Mouse (Mus musculus) heart, postnatal 25 days (tissue): ENCODE data around the gene Slc51a. TPM values are rescaled to one million over a fixed set of nuclear protein-coding genes. Genes with fewer than 3 reads are reported as not detected.
A peak's percentile ranks its signal among the peaks of the same experiment; 100 is the strongest.
"Not testable (repeated sequence)": the region's sequence is repeated elsewhere in the genome, so short reads cannot be mapped to it uniquely, and the experiment has no call there.

Source experiments
- DNase-seq: peaks from one replicate; pipeline ENCODE4 v3.0.0; 2022; ENCODE audit warnings: low spot score
- intact Hi-C: fragments of 180-260 bp; cut with DNase I; formaldehyde crosslinking; loops from one replicate; pipeline ENCODE4 v1.15.1; 2025
- total RNA-seq, 2 experiments: library from RNA; stranded (reverse); gene quantifications; 2 replicates each; pipeline ENCODE4 v1.2.3; 2021

Gene Slc51a
- total RNA-seq, 2 experiments from 2014 or later: 0.75 to 0.95 TPM

GRCm38 (mm10) chr16:32479415-32479814, 8.3 kb downstream of the Slc51a start:
- intact Hi-C loops: no loop called here
- no peak for DNase-seq

DNA sequence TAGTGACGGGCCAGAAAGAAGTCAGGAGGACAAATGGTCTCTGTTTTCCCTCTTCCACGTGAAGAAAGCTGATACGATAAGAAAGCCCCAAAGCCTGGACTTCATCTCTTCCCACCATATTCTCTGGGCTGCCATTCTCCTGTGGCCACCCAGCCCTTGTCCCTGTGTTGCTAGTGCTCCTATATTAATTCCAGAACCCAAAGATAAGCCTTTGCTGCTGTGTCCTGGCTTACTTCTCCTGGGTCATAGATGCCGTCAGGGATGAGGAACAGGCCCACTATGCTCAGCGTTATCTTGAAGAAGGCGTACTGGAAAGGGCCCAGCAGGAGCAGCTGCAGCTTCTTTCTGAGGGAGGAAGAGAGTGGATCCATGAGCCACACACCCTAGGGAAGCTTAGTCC, 10.4 kb downstream of the Slc51a start:
- DNase-seq: no peak

DNA sequence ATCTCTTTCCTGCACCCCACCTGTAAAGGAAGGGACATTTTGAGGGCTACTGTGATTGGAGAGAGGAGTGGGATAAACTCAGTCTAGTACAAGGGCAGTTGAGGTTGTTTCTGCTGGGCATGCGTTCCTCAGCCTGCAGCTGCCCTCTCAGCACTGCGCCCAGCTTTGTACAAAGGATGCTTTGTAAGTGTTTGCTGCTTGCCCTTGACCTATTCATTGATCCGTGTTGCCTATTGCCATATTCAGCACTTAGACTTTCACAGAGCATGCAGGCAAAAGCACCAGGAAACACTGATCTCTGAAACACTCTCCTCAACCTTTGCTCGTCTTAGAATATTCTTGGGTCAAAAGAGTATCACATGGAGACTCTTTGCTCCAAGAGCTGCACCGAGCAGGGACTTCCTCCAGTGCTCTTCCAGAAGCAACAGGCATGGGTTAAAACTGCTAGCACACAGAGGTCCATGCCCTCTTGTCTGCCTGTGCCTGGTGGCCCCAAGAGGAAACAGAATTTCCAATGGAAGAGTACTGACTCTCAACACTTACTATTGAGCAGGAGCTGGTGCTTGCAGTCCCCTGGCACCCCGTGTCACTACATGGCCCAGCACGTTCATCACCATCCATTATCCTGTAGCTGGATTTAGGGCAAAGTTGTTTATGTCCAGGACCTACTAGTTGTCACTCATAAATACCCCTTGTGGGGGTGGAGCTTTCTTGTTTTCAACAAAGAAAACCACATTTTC, 15.2 kb downstream of the Slc51a start:
- intact Hi-C loops: no loop called here

More for the DNA sequence above, 10.4 kb downstream of the Slc51a start:
- intact Hi-C loops: no loop called here

GRCm38 (mm10) chr16:32469404-32470105, 18.1 kb downstream of the Slc51a start:
- intact Hi-C loops: no loop called here
- no peak for DNase-seq

More for the DNA sequence above, 15.2 kb downstream of the Slc51a start:
- DNase-seq: no peak

DNA sequence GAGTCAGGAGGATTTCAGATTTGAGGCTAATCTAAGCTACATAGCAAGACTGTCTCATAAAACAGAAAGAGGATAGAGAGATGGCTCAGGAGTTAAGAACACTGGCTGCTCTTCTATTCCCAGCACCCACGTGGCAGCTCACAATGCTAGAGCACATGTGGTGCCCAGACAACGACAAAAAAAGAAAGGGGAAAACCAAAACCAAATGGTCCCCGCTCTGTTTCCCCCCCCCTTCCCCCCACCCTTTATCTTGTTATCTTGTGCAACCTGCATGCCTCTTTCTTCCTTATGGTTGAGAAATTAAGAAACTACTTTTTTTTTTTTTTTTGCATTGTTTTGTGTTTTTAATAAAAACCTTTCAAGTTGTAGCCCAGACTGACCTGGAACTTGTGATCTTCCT, 19.2 kb downstream of the Slc51a start:
- no peak for DNase-seq
- intact Hi-C loops: no loop called here

DNA sequence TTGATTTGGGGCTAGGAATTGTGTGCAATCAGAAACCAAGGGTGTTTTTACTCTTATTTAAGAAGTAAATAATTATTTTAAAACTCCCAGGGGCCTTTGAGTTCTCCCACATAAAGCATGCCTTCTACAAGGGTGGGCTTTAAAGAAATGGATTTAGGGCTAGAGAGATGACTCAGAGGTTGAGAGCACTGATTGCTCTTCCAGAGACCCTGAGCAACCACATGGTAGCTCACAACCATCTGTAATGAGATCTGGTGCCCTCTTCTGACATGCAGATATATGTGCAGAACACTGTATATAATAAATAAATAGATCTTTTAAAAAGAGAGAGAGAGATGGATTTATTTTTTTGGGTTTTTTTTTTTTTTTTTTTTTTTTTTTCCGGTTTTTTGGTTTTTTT, 22.8 kb downstream of the Slc51a start:
- intact Hi-C loops: no loop called here
- DNase-seq: no peak

DNA sequence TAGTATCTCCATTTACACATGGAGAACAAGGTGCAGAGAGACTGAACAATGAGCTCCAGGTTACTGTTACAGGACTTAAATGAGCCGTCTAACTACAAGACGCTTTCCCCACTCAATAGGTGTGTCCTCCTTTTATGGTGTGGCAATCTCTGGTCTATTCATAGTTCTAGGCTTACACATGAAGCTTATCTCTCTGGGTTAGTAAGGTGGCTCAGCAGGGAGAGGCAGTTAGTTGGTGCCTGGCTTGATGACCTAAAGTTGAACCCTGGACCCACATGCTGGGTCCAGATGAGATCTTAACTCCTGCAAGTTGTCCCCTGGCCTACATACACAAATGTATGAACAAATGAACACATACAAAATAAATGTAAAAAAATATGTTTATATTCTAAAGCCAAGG, 24.3 kb downstream of the Slc51a start:
- intact Hi-C loops: no loop called here
- DNase-seq: no peak

- intact Hi-C loops: no loop called here
- DNase-seq: no peak
These were observed 24.7 kb downstream of the Slc51a start for GRCm38 (mm10) chr16:32462950-32463349.

DNA sequence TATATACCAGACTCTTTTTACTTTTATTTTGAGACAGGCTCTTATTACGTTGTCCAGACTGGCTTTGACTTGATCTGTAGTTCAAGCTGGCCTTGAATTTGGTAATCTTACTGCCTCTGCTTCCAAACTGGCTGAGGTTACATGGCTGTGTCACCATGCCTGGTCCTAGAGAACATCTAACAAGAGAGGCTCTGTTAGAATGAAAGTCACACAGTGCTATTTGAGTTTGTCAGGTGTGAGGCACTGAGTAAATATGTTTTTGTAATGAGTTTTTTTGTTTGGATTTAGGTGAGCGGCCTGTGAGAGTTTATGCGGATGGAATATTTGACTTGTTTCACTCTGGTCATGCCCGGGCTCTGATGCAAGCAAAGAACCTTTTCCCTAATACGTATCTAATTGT, 26.0 kb downstream of the Slc51a start:
- intact Hi-C loops: no loop called here

GRCm38 (mm10) chr16:32460518-32460917, 27.2 kb downstream of the Slc51a start:
- DNase-seq: no peak
- intact Hi-C loops: no loop called here

More for the DNA sequence above, 26.0 kb downstream of the Slc51a start:
- no peak for DNase-seq

DNA sequence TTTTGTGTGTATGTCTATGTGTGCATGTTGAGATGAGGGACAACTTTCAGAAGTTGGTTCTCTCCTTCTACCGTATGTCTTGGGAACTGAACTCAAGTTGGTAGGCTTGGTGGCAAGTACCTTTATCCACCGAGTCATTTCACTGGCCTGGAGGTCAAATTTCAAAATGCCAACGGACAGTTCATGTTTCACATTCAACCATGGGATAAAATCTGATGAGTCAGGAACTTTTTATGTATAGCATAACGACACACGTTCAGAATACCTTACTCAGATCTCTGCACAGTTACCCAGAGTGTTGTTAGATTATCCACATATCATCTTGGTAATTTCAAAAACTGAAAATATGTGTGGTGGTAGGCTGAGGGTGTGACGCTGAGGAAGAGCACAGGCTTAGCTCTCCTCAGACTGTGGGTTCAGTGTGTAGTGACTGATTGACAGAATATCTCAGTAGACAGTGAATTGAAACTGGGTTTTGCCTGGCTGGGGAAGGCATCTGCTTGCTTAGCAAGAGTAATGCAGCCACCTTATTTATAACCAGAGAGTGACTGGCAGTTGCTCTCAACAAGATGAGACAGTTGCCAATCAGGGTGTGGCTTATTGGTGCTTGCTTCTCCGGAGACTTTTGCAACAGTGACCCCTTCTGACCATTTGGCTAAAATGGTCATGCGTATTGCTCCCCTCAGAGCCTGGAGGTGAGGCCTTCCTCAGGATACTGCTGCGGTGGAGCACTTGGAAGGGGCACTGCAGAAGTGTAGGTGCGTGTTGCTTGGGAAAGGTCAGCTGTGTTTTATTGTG, 29.9 kb downstream of the Slc51a start:
- DNase-seq: peak; percentile 17
- intact Hi-C loops: loop anchor here (5.0 kb wide), 2 partner anchors 85 to 190 kb away; no protein-coding TSS in a partner anchor

DNA sequence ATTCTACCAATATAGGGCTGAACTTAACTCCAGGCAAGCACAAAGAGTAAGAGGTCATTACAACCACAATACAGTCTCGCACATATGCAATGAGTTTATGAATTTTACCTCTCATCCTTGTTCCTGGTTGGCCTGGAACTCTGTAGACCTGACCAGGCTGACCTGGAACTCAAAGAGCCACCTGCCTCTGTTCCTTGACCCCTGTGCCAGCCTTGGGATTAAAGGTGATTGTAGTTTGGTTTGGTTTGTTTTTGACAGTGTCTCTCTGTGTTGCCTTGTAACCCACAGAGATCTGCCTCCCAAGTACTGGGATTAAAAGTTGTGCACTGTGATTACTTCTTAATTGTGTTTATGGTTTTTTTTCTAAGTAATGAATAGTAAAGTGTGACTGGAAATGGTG, 30.9 kb downstream of the Slc51a start:
- intact Hi-C loops: loop anchor here (5.0 kb wide), 2 partner anchors 84 to 189 kb away; no protein-coding TSS in a partner anchor
- DNase-seq: no peak

- intact Hi-C loops: loop anchor here (5.0 kb wide), 2 partner anchors 84 to 189 kb away; no protein-coding TSS in a partner anchor
- no peak for DNase-seq
These were observed 31.6 kb downstream of the Slc51a start for GRCm38 (mm10) chr16:32456086-32456485.

GRCm38 (mm10) chr16:32454646-32455045, 33.0 kb downstream of the Slc51a start:
- intact Hi-C loops: loop anchor here (5.0 kb wide), 2 partner anchors 82 to 187 kb away; no protein-coding TSS in a partner anchor
- no peak for DNase-seq

- DNase-seq: no peak
- intact Hi-C loops: no loop called here
These were observed 34.6 kb downstream of the Slc51a start for GRCm38 (mm10) chr16:32453102-32453501.

GRCm38 (mm10) chr16:32450133-32450532, 37.5 kb downstream of the Slc51a start:
- intact Hi-C loops: no loop called here
- no peak for DNase-seq

DNA sequence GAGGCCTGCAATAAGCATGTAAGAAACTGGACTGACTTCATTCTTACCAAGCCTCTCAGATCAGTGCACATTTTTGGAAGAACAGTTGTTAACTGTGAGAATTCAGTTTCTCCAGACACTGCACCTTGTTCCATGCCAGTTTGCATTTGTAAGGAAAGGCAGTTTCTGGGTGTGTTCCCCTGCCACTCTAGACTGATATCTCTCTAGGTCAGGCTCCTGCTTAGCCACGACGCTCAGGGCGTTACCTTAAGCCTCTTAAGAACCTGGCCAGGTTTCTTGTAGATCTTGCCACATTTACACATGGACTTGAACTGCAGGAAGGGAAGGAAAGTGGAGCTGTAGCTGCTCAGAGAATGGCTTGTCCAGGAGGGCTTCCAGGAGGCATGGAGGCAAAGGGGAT, 38.0 kb downstream of the Slc51a start:
- no peak for DNase-seq
- intact Hi-C loops: no loop called here

GRCm38 (mm10) chr16:32446563-32447138, 41.0 kb downstream of the Slc51a start:
- no peak for DNase-seq
- intact Hi-C loops: no loop called here

DNA sequence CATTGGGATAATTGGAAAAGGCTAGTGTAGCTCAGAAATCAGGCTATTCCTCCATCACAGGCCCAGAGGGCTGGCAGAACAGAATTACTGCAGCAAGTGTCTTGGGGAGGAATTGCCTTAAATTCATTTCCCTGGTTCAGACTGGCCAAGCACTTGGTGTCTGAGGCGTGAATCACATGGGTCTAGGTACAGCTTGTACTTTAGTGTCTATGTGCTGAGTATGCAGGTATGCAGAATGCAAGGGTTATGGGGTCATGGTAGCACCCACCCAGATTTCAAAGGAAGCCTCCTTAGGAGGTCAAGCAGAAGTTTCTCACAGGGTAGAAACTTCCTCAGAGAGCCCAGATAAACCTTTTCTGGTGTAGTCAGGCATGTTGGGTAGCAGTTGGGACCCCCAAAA, 42.1 kb downstream of the Slc51a start:
- DNase-seq: no peak
- intact Hi-C loops: no loop called here

- intact Hi-C loops, DNase-seq: not testable (repeated sequence)
These were observed 43.1 kb downstream of the Slc51a start for GRCm38 (mm10) chr16:32444615-32445014.
